Mouse (Mus musculus): ENCODE results near the gene Gxylt2. TPM values are rescaled to one million over a fixed set of nuclear protein-coding genes. Genes with fewer than 3 reads are reported as not detected.

Gxylt2 gene
- 0.66 and 0.88 TPM in 2 replicates for polyA plus RNA-seq (2015; fragmentation: Nextera tagmentation; extraction: Ambion mirVana)

DNA sequence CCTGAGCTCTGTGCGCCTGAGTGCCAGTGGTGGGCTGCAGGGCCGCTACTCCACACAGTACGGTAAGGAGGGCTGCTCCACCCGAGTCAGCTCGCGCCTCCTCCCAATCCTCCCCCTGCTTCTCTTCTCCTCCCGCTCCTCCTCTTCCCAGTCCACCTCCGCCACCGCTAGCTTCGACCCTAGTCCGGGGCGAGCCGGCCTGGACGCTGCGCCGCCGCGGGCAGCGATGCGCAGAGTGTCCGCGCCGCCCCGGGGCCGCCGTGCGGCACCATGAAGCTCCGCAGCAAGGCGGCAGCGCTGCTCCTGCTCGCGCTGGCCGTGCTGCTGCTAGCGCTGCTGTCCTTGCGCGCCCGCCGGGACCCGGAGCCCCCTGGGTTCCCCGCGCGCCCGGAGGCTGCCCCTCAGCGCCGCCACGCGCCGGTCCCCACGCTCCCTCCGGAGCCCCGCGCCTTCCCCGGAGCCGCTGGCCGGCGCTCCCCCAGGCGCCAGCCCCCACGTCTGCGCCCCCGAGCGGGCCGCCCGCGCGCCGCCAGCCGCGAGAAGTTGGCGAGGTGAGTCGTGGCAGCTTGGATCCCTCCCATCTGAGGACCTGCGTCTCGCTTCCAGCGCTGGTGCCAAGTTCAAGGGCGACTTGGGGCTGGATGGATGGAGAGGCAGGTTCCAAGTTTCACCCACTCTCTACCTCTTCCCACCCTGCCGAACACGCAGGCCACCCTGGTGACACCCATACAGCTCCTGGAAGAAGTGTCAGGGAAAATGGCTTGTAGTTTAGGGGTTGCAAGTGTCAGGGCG, at the start of gene Gxylt2:
Gene Gxylt2, plus strand, starts transcription at position 161 of the 792 bp plus-strand sequence.
- ATAC-seq (replicated peaks), result peak; percentile 95
- Histone ChIP-seq H3K4me2 (replicated peaks) (peak within 1 kb of the TSS; percentile 89), H3K27ac (replicated peaks) (no peak within 1 kb of the TSS), H3K9ac (replicated peaks) (peak within 1 kb of the TSS; percentile 67), H3K4me3 (peak within 1 kb of the TSS; percentile 59), H3K27me3 (peaks cover 22% of the 10 kb centered on the region; the same call in 1 of the 2 replicates), H3K4me1 (peaks cover 14% of the 10 kb centered on the region), H3K36me3 (no peaks in the 10 kb centered on the region), H3K9me3 (no peaks in the 10 kb centered on the region)
- WGBS, result under 1% methylated on average over 77 of the region's 77 CpGs

DNA sequence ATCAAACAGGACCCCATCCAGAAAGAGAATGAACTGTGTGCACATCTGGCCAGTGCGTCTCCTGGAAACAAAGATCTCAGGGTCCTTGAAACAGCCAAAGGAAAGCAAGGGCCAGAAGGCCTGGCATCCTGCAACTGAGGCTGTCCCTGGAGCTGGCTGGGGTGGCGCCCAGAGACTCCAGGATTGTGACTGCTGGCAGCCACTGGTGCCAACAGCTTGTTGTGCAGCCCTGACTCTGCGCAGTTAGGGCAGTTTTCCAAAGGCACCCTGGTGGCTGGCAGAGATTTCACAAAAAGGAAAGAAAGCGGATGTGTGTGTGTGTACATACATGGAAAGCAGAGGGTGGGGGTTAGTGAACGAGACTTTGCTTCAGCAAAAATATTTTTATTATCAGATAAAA, 44.1 kb upstream of the Gxylt2 start:
- Histone ChIP-seq H3K9me3 (no peaks in the 10 kb centered on the region), H3K36me3 (peaks cover 18% of the 10 kb centered on the region), H3K27ac (replicated peaks) (no peak overlapping the region; the same call in 1 of the 2 replicates), H3K4me1 (peaks cover 16% of the 10 kb centered on the region), H3K9ac (replicated peaks) (no peak overlapping the region), H3K4me3 (no peak overlapping the region), H3K4me2 (replicated peaks) (no peak overlapping the region), H3K27me3 (no peaks in the 10 kb centered on the region)
- peak; percentile 79 for ATAC-seq (replicated peaks)
- 42% methylated on average over 5 of the region's 5 CpGs for WGBS

DNA sequence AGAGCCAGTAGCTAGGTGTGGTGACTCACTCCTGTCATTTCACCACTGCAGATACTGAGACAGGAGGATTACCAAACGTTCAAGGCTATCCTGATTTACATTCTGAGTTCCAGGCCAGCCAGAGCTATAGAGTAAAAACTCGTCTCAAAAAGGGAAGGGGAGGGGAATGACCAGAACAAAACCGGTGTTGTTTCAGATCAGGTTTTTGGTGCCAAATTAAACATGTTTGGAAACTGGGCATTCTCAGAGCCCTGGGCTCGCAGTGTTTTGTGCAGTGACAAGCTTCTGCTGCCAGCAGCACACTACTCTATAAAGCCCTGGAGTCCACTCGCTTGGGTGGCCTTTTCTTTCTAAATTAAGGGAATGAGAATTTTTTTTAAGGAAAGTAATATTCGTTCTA, 42.3 kb upstream of the Gxylt2 start:
- no peak overlapping the region for H3K27ac ChIP-seq (replicated peaks)
- no peak overlapping the region for H3K4me3 ChIP-seq
- no peaks in the 10 kb centered on the region for H3K9me3 ChIP-seq
- no peak overlapping the region for H3K9ac ChIP-seq (replicated peaks)
- WGBS, result 57% methylated on average over 6 of the region's 6 CpGs
- H3K4me2 ChIP-seq (replicated peaks), result no peak overlapping the region
- H3K36me3 ChIP-seq, result peaks cover 18% of the 10 kb centered on the region
- ATAC-seq (replicated peaks), result no peak
- H3K27me3 ChIP-seq, result no peaks in the 10 kb centered on the region
- peaks cover 16% of the 10 kb centered on the region for H3K4me1 ChIP-seq

DNA sequence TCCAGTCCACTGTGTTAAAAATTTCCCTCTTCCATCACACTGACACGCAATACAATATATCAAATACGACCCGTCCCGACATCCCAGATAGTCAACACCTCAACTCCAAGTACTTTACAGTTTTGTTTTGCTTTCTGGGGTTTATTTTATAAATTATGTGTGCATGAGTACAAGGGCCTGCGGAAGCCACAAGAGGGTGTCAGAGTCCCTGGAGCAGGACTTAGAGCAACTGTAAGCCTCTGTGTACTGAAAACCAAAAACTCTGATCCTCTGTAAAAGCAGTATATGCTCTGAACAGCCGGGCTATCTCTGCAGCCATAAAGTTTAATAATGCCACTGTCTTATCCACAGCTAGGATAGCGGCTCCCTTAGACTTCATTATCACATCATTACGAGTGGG, 36.9 kb upstream of the Gxylt2 start:
- H3K27me3 ChIP-seq, result no peaks in the 10 kb centered on the region
- WGBS, result 90% methylated on average over 8 of the region's 8 CpGs
- no peak overlapping the region for H3K9ac ChIP-seq (replicated peaks)
- no peak overlapping the region for H3K4me2 ChIP-seq (replicated peaks)
- peaks cover 18% of the 10 kb centered on the region for H3K36me3 ChIP-seq
- no peak for ATAC-seq (replicated peaks)
- peaks cover 11% of the 10 kb centered on the region for H3K4me1 ChIP-seq
- H3K9me3 ChIP-seq, result no peaks in the 10 kb centered on the region
- H3K4me3 ChIP-seq, result no peak overlapping the region
- H3K27ac ChIP-seq (replicated peaks), result no peak overlapping the region

DNA sequence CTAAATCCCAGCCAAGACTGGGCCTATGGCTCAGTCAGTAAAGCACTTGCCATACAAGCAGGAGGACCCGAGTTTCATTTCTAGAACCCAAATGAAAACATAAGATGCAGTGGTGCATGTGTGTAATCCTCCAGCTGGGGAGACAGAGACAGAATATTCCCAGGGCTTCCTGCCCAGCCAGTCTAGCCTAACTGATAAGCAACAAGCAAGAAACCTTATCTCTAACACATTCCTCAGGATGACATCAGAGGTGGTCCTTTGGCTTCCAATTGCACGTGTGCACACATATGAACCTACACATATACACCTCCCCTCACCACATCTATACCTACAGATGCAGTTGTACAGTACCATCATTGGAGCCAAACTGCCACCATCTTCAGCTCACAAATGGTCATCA, 35.7 kb upstream of the Gxylt2 start:
- Histone ChIP-seq H3K9me3 (no peaks in the 10 kb centered on the region), H3K27ac (replicated peaks) (no peak overlapping the region), H3K36me3 (peaks cover 10% of the 10 kb centered on the region), H3K4me1 (peaks cover 11% of the 10 kb centered on the region), H3K4me3 (no peak overlapping the region), H3K9ac (replicated peaks) (no peak overlapping the region; the same call in 1 of the 2 replicates), H3K27me3 (no peaks in the 10 kb centered on the region), H3K4me2 (replicated peaks) (no peak overlapping the region)
- ATAC-seq (replicated peaks), result no peak
- WGBS, result 80% methylated on average over 2 of the region's 2 CpGs

DNA sequence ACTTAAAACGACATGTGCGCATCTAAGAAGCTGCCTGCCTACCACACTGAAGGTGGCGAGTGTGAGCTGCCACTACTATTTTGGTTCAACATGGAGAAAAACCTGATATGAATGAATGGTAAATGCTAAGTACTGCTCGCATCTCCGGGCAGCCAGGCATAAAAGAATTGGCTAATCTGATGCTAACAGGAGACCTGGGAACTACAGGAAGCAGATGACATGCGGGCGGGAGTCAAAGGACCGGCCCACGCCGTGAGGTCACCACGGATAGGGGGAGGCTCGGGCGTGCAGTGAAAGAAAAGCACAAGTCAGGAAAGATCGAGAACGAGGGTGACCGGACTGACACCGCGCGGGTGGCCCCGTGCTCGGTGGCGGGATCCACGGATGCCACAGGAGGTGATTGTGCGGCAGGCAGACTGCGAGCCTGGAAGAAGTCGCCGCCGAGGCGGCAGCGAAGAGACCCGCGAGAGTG, 34.1 kb upstream of the Gxylt2 start:
- peak overlapping the region; percentile 98 for H3K4me2 ChIP-seq (replicated peaks)
- under 1% methylated on average over 32 of the region's 32 CpGs for WGBS

DNA sequence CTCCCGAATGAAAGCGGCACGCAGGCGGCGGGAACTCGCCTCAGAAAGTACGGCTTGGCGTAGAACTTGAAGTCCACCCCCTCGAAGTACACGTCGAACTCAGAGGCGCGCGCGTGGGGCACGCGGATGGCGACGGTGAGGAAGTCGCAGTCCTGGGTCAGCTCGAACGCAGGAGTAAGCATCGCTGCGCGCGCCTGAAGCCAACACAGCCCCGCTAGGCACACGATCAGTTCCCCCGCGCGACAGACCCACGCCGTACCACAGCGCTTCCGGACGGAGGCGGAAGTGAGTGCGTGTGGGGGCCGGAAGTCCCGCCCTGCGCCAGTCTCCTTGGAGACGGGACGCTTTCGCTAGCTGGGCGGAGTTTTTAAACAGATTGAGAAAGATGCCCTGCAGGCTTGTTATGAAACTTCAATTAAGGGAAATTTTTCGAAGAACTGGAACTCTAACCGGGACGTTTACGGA, 33.6 kb upstream of the Gxylt2 start, which contains the start of gene Shq1:
Gene Shq1, minus strand, starts transcription at position 278 of the 465 bp plus-strand sequence.
- Histone ChIP-seq H3K9me3 (no peaks in the 10 kb centered on the region), H3K36me3 (no peaks in the 10 kb centered on the region), H3K4me1 (peaks cover 11% of the 10 kb centered on the region), H3K9ac (replicated peaks) (peak within 1 kb of the TSS; percentile 66), H3K27ac (replicated peaks) (0 out of 2 replicates have a peak within 1 kb of the TSS, but pooled peaks have one; percentile 13), H3K4me2 (replicated peaks) (peak within 1 kb of the TSS; percentile 98), H3K4me3 (peak within 1 kb of the TSS; percentile 58), H3K27me3 (no peaks in the 10 kb centered on the region)
- 2% methylated on average over 49 of the region's 49 CpGs for WGBS
- ATAC-seq (replicated peaks), result peak; percentile 95

More for the DNA sequence above, 34.1 kb upstream of the Gxylt2 start:
- H3K27ac ChIP-seq (replicated peaks), result 0 out of 2 replicates have a peak overlapping the region, but pooled peaks have one; percentile 13
- H3K4me1 ChIP-seq, result peaks cover 11% of the 10 kb centered on the region
- peak; percentile 72 for ATAC-seq (replicated peaks)
- peak overlapping the region; percentile 58 for H3K4me3 ChIP-seq
- H3K9ac ChIP-seq (replicated peaks), result peak overlapping the region; percentile 66
- no peaks in the 10 kb centered on the region for H3K9me3 ChIP-seq
- H3K27me3 ChIP-seq, result no peaks in the 10 kb centered on the region
- no peaks in the 10 kb centered on the region for H3K36me3 ChIP-seq

DNA sequence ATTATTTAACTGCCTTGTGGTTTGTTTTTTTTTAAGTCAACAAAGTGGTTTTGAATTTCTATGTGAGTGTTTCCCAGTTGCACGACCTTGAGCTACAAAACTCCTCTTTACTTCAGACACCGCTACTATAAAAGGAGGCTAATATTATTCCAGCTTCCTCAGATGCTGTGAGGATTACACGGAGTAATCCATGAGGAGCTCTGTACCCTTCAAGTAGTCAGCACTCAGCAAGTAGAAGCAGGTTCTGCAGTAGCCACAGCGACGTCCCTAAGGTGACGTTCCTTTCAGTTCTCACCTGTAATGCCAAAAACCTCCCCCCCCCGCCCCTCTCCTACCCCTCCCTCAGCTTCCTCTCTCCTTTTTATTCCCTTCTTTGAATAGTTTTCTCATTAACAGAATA, 33.1 kb upstream of the Gxylt2 start:
- Histone ChIP-seq H3K27me3 (no peaks in the 10 kb centered on the region), H3K9me3 (no peaks in the 10 kb centered on the region), H3K27ac (replicated peaks) (no peak overlapping the region), H3K4me2 (replicated peaks) (peak overlapping the region; percentile 98), H3K36me3 (no peaks in the 10 kb centered on the region), H3K4me3 (peak overlapping the region; percentile 58), H3K9ac (replicated peaks) (0 out of 2 replicates have a peak overlapping the region, but pooled peaks have one; percentile 66), H3K4me1 (peaks cover 11% of the 10 kb centered on the region)
- 6% methylated on average over 7 of the region's 7 CpGs for WGBS
- ATAC-seq (replicated peaks), result peak; percentile 42; the same call in 1 of the 2 replicates

DNA sequence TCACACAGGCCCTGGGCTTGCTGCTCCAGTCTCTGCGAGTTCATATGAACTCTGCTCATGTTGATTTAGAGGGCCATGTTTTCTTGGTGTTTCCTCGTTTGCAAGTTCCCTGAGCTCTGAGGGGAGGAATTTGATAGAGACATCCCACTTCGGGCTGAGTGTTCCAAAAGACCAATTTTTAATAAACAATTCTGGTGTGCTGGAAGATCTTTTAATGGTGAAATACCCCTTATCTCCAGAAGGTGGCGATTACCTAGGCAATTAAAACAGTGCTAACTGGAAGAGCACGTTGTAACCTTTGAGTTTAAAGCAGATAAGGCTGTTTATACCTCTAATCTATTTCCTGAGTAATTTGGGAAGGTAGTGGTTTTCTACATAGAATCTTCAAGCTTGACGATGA, 29.6 kb upstream of the Gxylt2 start:
- no peaks in the 10 kb centered on the region for H3K36me3 ChIP-seq
- H3K4me2 ChIP-seq (replicated peaks), result no peak overlapping the region
- H3K9ac ChIP-seq (replicated peaks), result no peak overlapping the region
- H3K27ac ChIP-seq (replicated peaks), result no peak overlapping the region
- peaks cover 10% of the 10 kb centered on the region for H3K4me1 ChIP-seq
- H3K9me3 ChIP-seq, result no peaks in the 10 kb centered on the region
- WGBS, result 25% methylated on average over 6 of the region's 6 CpGs
- no peak for ATAC-seq (replicated peaks)
- no peak overlapping the region for H3K4me3 ChIP-seq
- H3K27me3 ChIP-seq, result no peaks in the 10 kb centered on the region

DNA sequence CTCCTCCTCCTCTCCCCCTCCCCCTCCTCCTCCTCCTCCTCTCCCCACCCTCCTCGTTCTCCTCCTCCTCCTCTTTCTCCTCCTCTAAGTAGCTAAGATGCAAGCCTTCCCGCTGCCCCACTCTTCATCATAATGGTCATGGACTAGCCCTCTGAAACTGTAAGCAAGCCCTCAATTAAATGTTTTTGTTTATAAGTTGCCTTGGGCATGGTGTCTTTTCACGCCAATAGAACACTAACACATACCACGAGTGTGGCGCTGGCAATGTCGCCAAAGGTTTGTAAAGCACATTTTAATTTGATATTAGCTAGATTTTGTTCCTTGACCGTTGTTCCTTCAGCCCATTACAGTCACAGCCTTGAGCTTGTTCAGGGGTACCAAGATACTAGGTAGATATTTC, 28.1 kb upstream of the Gxylt2 start:
- 90% methylated on average over 6 of the region's 7 CpGs for WGBS
- Histone ChIP-seq H3K9ac (replicated peaks) (no peak overlapping the region), H3K4me2 (replicated peaks) (no peak overlapping the region), H3K4me1 (peaks cover 1% of the 10 kb centered on the region; the same call in 1 of the 2 replicates), H3K27ac (replicated peaks) (no peak overlapping the region), H3K36me3 (no peaks in the 10 kb centered on the region), H3K4me3 (no peak overlapping the region), H3K27me3 (no peaks in the 10 kb centered on the region), H3K9me3 (no peaks in the 10 kb centered on the region)
- no peak for ATAC-seq (replicated peaks)

DNA sequence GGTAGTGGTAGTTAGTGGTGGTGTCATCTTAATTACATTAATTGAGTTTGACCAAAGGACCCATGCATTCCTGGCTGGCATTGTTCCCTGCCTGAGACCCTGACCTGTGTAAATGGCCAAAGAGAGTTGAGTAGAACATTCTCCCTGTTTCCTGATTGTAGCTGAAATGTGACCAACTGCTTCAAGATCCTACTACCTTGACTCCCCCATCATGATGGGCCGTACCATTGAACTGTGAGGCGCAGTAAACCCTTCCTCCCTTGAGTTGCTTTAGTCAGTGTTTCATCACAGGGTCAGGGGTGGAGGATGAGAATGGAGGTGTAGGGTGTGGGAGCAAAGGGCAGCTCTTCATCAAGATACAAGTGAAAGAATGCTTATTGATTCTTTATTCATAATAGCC, 25.9 kb upstream of the Gxylt2 start:
- H3K9me3 ChIP-seq, result no peaks in the 10 kb centered on the region
- no peak overlapping the region for H3K4me2 ChIP-seq (replicated peaks)
- H3K36me3 ChIP-seq, result no peaks in the 10 kb centered on the region
- H3K27ac ChIP-seq (replicated peaks), result no peak overlapping the region
- no peak overlapping the region for H3K9ac ChIP-seq (replicated peaks)
- H3K27me3 ChIP-seq, result no peaks in the 10 kb centered on the region
- no peak overlapping the region for H3K4me3 ChIP-seq
- ATAC-seq (replicated peaks), result no peak
- no peaks in the 10 kb centered on the region for H3K4me1 ChIP-seq
- 92% methylated on average over 2 of the region's 2 CpGs for WGBS

DNA sequence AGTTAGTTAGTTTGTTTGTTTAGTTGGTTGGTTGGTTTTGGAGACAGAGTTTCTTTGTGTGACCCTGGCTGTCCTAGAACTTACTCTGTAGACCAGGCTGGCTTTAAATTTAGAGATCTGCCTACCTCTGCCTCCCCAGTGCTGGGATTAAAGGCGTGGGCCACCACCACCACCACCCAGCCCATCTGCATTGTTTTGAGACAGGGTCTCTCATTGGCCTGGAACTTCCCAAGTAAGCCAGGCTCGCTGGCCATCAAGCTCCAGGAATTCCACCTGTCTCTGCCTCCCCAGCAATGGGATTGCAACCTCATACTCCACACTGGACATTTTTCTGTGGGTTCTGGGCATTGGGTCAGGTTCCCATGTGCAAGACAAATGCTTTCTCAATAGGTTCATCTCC, 18.2 kb upstream of the Gxylt2 start:
- ATAC-seq (replicated peaks), result no peak
- Histone ChIP-seq H3K9me3 (no peaks in the 10 kb centered on the region), H3K4me2 (replicated peaks) (no peak overlapping the region), H3K4me1 (no peaks in the 10 kb centered on the region), H3K27ac (replicated peaks) (no peak overlapping the region), H3K27me3 (no peaks in the 10 kb centered on the region), H3K9ac (replicated peaks) (no peak overlapping the region), H3K4me3 (no peak overlapping the region), H3K36me3 (no peaks in the 10 kb centered on the region)
- WGBS, result 81% methylated on average over 2 of the region's 2 CpGs
